Mouse (Mus musculus) liver, adult 2 months (tissue): ENCODE measurements around the gene Gpd2.

Experiments
- CTCF ChIP-seq: fragments of 200-500 bp; IDR thresholded peaks from 2 replicates; pipeline ENCODE4 v1.5.1; 2011; ENCODE audit warnings: low read depth, low read length, control low read depth
- POLR2A ChIP-seq: fragments of 200-500 bp; IDR thresholded peaks from 2 replicates; pipeline ENCODE4 v1.6.1; 2011; ENCODE audit warnings: low read length, control low read depth; ENCODE audit not compliant: insufficient read depth; ENCODE audit errors: extremely low read depth

DNA sequence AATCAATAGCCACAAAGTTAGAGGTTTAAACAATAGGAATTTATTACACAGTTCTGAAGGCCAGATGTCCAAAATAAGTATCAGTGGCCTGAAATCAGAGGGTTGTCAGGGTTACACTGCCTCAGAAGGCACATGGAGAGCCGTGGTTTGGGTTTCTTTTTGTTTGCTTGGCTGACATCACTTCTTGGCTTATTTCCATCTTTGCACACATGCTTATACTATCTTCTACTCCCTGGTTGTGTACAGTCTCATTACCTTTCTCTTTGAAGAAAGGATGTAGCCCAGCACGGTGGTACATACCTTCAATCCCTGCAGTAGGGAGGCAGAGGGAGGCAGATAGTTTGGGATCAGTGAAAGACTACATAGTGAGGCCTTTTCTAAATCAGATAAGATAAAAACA lies 12.2 kb upstream of the Gpd2 start:
- TF ChIP-seq CTCF (no peak), POLR2A (no peak)
